In genomic region chr9:50138341-50138978, GRCm38 (mm10) we compare ENCODE assay signal across 20 mouse cellular contexts.
DNase-seq lines count a peak whose midpoint lies in the region; ATAC-seq lines count a peak whose summit lies in the region.
"Had no signal": no experiment of that assay in that cellular context is flagged by ENCODE, and none has a peak within 500 bp of the region (broad histone marks: within the 10 kb centered on the region; RNA-seq: fewer than 3 reads in every experiment).

No protein-coding gene starts in this region.

- 88% methylated on average over 9 of the region's 9 CpGs for WGBS in forebrain, embryonic 14.5 days
- WGBS in forebrain, embryonic 12.5 days, result 88% methylated on average over 9 of the region's 9 CpGs
- 80% methylated on average over 9 of the region's 9 CpGs for WGBS in hindbrain, embryonic 16.5 days

- peaks cover 7% of the 10 kb centered on the region for H3K4me1 ChIP-seq in forebrain, embryonic 14.5 days (ENCODE audit: control insufficient read depth, insufficient read depth, low read length)
- H3K4me1 ChIP-seq in forebrain, embryonic 12.5 days, result no peaks in the 10 kb centered on the region; the same call in 1 of the 2 replicates
- H3K4me1 ChIP-seq in megakaryocyte, embryonic 14.5 days, result no peaks in the 10 kb centered on the region
- peaks cover 14% of the 10 kb centered on the region for H3K4me1 ChIP-seq in hindbrain, embryonic 16.5 days (ENCODE audit: control insufficient read depth, insufficient read depth, low read depth, low read length)
- H3K4me1 ChIP-seq: liver, embryonic 13.5 days had no signal

- no peaks in the 10 kb centered on the region for H3K9me3 ChIP-seq in forebrain, embryonic 14.5 days (replicated peaks; ENCODE audit: control insufficient read depth, low read length)
- no peaks in the 10 kb centered on the region for H3K9me3 ChIP-seq in forebrain, embryonic 12.5 days
- H3K9me3 ChIP-seq in megakaryocyte, embryonic 14.5 days, result 0 out of 2 replicates have a peak, but pooled peaks cover 9% of the 10 kb centered on the region
- H3K9me3 ChIP-seq in hindbrain, embryonic 16.5 days (ENCODE audit: control insufficient read depth, low read length), result no peaks in the 10 kb centered on the region
- H3K9me3 ChIP-seq: liver, embryonic 13.5 days; neural tube, embryonic 13.5 days; stomach, embryonic 15.5 days had no signal

- H3K4me2 ChIP-seq in forebrain, embryonic 14.5 days (ENCODE audit: low read length), result no peak overlapping the region
- no peak overlapping the region for H3K4me2 ChIP-seq in forebrain, embryonic 12.5 days
- H3K4me2 ChIP-seq in hindbrain, embryonic 16.5 days (ENCODE audit: low read length), result no peak overlapping the region
- H3K4me2 ChIP-seq: liver, embryonic 13.5 days; neural tube, embryonic 13.5 days; stomach, embryonic 15.5 days had no signal

- DNase-seq in forebrain, embryonic 14.5 days (ENCODE audit: low spot score), result peak; percentile 86
- peak; percentile 66 for DNase-seq in R1 (ENCODE audit: low read depth, low spot score)
- DNase-seq in cerebellum, postnatal 14 days, result no peak
- DNase-seq: cerebellum, adult 11 months; cerebellum, adult 9-11 months; gastrocnemius, postnatal 36 days; kidney, adult 2 months; liver, embryonic 13.5 days; lung, adult 2 months; lung, postnatal 14 days; thymus, postnatal 25 days had no signal

- H3K4me3 ChIP-seq in forebrain, embryonic 14.5 days (ENCODE audit: low read depth, low read length), result no peak overlapping the region
- no peak overlapping the region for H3K4me3 ChIP-seq in forebrain, embryonic 12.5 days (replicated peaks)
- H3K4me3 ChIP-seq in megakaryocyte, embryonic 14.5 days (replicated peaks), result peak overlapping the region; percentile 28
- H3K4me3 ChIP-seq in hindbrain, embryonic 16.5 days (ENCODE audit: low read length), result no peak overlapping the region
- H3K4me3 ChIP-seq: left cerebral cortex, adult 2 months; liver, embryonic 13.5 days; neural tube, embryonic 13.5 days; stomach, embryonic 15.5 days had no signal

- no peaks in the 10 kb centered on the region for H3K27me3 ChIP-seq in forebrain, embryonic 14.5 days (replicated peaks; ENCODE audit: control insufficient read depth, insufficient read depth, low read length)
- no peaks in the 10 kb centered on the region for H3K27me3 ChIP-seq in forebrain, embryonic 12.5 days
- no peaks in the 10 kb centered on the region for H3K27me3 ChIP-seq in megakaryocyte, embryonic 14.5 days (replicated peaks)
- no peaks in the 10 kb centered on the region for H3K27me3 ChIP-seq in hindbrain, embryonic 16.5 days (replicated peaks; ENCODE audit: control insufficient read depth, insufficient read depth, low read length)
- H3K27me3 ChIP-seq: liver, embryonic 13.5 days; neural tube, embryonic 13.5 days; stomach, embryonic 15.5 days had no signal

- no peak overlapping the region for H3K9ac ChIP-seq in forebrain, embryonic 14.5 days (ENCODE audit: low read length)
- H3K9ac ChIP-seq in forebrain, embryonic 12.5 days, result no peak overlapping the region
- H3K9ac ChIP-seq in hindbrain, embryonic 16.5 days (ENCODE audit: low read depth, low read length), result no peak overlapping the region
- H3K9ac ChIP-seq: liver, embryonic 13.5 days; neural tube, embryonic 13.5 days; stomach, embryonic 15.5 days had no signal

- no peak overlapping the region for H3K27ac ChIP-seq in forebrain, embryonic 14.5 days (ENCODE audit: low read depth, low read length)
- no peak overlapping the region for H3K27ac ChIP-seq in forebrain, embryonic 12.5 days
- H3K27ac ChIP-seq in hindbrain, embryonic 16.5 days (ENCODE audit: low read depth, low read length), result peak overlapping the region; percentile 59
- H3K27ac ChIP-seq: kidney, postnatal 0 days; left cerebral cortex, adult 2 months; liver, embryonic 13.5 days; neural tube, embryonic 13.5 days; stomach, embryonic 15.5 days had no signal

- ATAC-seq in forebrain, embryonic 14.5 days, result peak; percentile 70; the same call in 1 of the 2 replicates
- no peak for ATAC-seq in forebrain, embryonic 12.5 days (ENCODE audit: low FRiP score)
- ATAC-seq in megakaryocyte, adult 5-6 weeks (ENCODE audit: poor library complexity, severe bottlenecking), result no peak
- ATAC-seq in hindbrain, embryonic 16.5 days, result peak; percentile 67
- ATAC-seq in frontal cortex, adult (ENCODE audit: low TSS enrichment), result no peak

- H3K36me3 ChIP-seq in forebrain, embryonic 14.5 days (ENCODE audit: control insufficient read depth, insufficient read depth, low read length), result no peaks in the 10 kb centered on the region
- no peaks in the 10 kb centered on the region for H3K36me3 ChIP-seq in forebrain, embryonic 12.5 days (replicated peaks)
- H3K36me3 ChIP-seq in megakaryocyte, embryonic 14.5 days (replicated peaks; ENCODE audit: low read length), result no peaks in the 10 kb centered on the region
- no peaks in the 10 kb centered on the region for H3K36me3 ChIP-seq in hindbrain, embryonic 16.5 days (ENCODE audit: control insufficient read depth, insufficient read depth, low read length)
- H3K36me3 ChIP-seq: liver, embryonic 13.5 days; neural tube, embryonic 13.5 days; stomach, embryonic 15.5 days had no signal

Comparison
In these comparisons a context has a peak if more than half of its experiments do, and no peak if none do; other contexts are left out.
1. ATAC-seq: peak in forebrain, embryonic 14.5 days (single experiment) and hindbrain, embryonic 16.5 days (single experiment); none in forebrain, embryonic 12.5 days (single experiment), megakaryocyte, adult 5-6 weeks (single experiment) and frontal cortex, adult (single experiment).
2. DNase-seq: peak in forebrain, embryonic 14.5 days (single experiment) and R1 (single experiment); none in cerebellum, postnatal 14 days (0 of 2).